Mouse (Mus musculus) kidney, postnatal 0 days (tissue): ENCODE measurements around the gene Dmtf1. TPM values are rescaled to one million over a fixed set of nuclear protein-coding genes. Genes with fewer than 3 reads are reported as not detected.

Experiments used
- ATAC-seq: fragments of 200-750 bp; cut with Nextera tagmentation; replicated peaks from 2 replicates; pipeline ENCODE4 v1.8.0; 2017; ENCODE audit warnings: low read depth, moderate number of reproducible peaks, moderate TSS enrichment, moderate library complexity; ENCODE audit not compliant: low FRiP score
- DNase-seq: peaks from one replicate; pipeline ENCODE4 v3.0.0-alpha.2; 2016; ENCODE audit warnings: low spot score
- H3K27ac ChIP-seq: fragments of 300-500 bp; sonication (generic); 2 replicates; pipeline ENCODE4 v1.5.1; 2014; ENCODE audit warnings: mild to moderate bottlenecking
- H3K27me3 ChIP-seq: fragments of 300-500 bp; sonication (generic); 2 replicates; pipeline ENCODE4 v1.6.1; 2014; ENCODE audit warnings: low read length, mixed read lengths; ENCODE audit not compliant: insufficient read depth
- H3K36me3 ChIP-seq: fragments of 300-500 bp; sonication (generic); 2 replicates; pipeline ENCODE4 v1.6.1; 2014; ENCODE audit warnings: low read length, mixed read lengths; ENCODE audit not compliant: insufficient read depth
- H3K4me1 ChIP-seq: fragments of 300-500 bp; sonication (generic); replicated peaks from 2 replicates; pipeline ENCODE4 v1.6.1; 2014; ENCODE audit warnings: antibody characterized with exemption, low read length, mixed read lengths; ENCODE audit not compliant: insufficient read depth
- H3K4me2 ChIP-seq: fragments of 300-500 bp; sonication (generic); 2 replicates; pipeline ENCODE4 v1.6.1; 2014; ENCODE audit warnings: mild to moderate bottlenecking, low read length, moderate library complexity, mixed read lengths
- H3K4me3 ChIP-seq: fragments of 300-500 bp; sonication (generic); replicated peaks from 2 replicates; pipeline ENCODE4 v1.5.1; 2014; ENCODE audit warnings: low read depth, low read length
- H3K9ac ChIP-seq: fragments of 300-500 bp; sonication (generic); 2 replicates; pipeline ENCODE4 v1.6.1; 2014; ENCODE audit warnings: low read depth, low read length
- H3K9me3 ChIP-seq: fragments of 300-500 bp; sonication (generic); replicated peaks from 2 replicates; pipeline ENCODE4 v1.6.1; 2016; ENCODE audit warnings: low read length, inconsistent platforms, mixed read lengths
- CTCF ChIP-seq: IDR thresholded peaks from 2 replicates; pipeline ENCODE4 v1.5.1; 2016; ENCODE audit warnings: antibody characterized with exemption, low read depth, mild to moderate bottlenecking, moderate library complexity
- WGBS: fragments of 180-500 bp; shearing (Covaris S2); extraction: QIAGEN DNeasy Blood & Tissue Kit; methylation state at CpG from one replicate; pipeline ENCODE4 v1.1.7; 2014; 5-methylcytosine and 5-hydroxymethylcytosine counted together
- polyA plus RNA-seq: library from polyadenylated mRNA; unstranded; fragments of >200 nt; fragmentation: Nextera tagmentation; extraction: Ambion mirVana; gene quantifications from 2 replicates; pipeline ENCODE4 v1.2.1, GENCODE M21; 2015

The Dmtf1 gene
- polyA plus RNA-seq, 1 experiment from 2014 or later = 25.1 TPM

GRCm38 (mm10) chr5:9142376-9142775 lies 19.2 kb downstream of the Dmtf1 start:
- Histone ChIP-seq H3K36me3 (peaks cover 25% of the 10 kb centered on the region), H3K9ac (no peak overlapping the region), H3K4me2 (no peak overlapping the region), H3K4me1 (no peaks in the 10 kb centered on the region), H3K4me3 (no peak overlapping the region), H3K9me3 (no peaks in the 10 kb centered on the region), H3K27ac (no peak overlapping the region), H3K27me3 (no peaks in the 10 kb centered on the region)
- TF ChIP-seq CTCF = no peak
- 90% methylated on average over 6 of the region's 6 CpGs for WGBS
- ATAC-seq (no peak), DNase-seq (no peak)

DNA sequence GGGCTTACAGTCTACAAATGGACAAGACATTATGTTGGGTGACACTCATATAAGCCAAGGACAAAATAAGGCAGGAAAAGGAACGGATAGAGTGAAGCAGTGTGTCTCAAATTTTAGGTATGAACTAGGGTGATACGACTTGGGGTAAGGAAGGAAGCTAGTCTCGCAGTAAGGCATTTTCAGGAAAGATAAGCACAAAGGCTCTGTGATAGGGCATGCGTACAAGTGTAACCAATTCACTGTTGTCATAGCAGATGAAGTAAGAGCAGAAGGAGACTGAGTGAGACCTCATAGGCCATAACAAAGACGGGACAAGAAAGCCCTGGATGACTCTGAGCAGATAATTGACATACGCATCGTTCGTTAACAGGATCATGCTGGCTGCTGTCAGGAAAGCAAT lies 20.9 kb downstream of the Dmtf1 start:
- Histone ChIP-seq H3K4me3 (no peak overlapping the region), H3K36me3 (peaks cover 21% of the 10 kb centered on the region; the same call in 1 of the 2 replicates), H3K4me2 (no peak overlapping the region), H3K9ac (no peak overlapping the region), H3K27me3 (no peaks in the 10 kb centered on the region), H3K9me3 (no peaks in the 10 kb centered on the region), H3K27ac (no peak overlapping the region), H3K4me1 (no peaks in the 10 kb centered on the region)
- WGBS = 93% methylated on average over 8 of the region's 8 CpGs
- no peak for TF ChIP-seq CTCF
- ATAC-seq = no peak
- no peak for DNase-seq

DNA sequence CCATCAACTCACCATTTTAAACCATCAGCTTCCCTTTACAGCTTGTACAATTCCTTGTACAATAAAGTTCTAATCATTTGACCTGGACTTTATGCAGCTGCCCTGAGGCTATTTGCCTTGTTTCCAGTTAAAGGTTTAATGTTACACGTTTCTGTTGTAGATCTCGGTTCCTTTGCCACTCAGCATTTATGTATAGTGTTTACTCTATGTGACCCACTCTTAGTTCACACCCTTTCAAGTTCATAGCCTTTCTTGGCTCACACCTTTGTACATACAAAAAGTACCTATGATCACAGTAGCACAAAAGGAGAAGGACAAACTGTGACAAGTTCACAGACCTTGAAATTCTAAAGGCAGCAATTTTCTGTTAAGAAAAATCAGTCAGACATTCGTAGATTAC lies 26.0 kb downstream of the Dmtf1 start:
- no peak for TF ChIP-seq CTCF
- Histone ChIP-seq H3K9ac (no peak overlapping the region), H3K36me3 (peaks cover 28% of the 10 kb centered on the region), H3K4me3 (no peak overlapping the region), H3K4me1 (no peaks in the 10 kb centered on the region), H3K9me3 (no peaks in the 10 kb centered on the region), H3K4me2 (no peak overlapping the region), H3K27me3 (no peaks in the 10 kb centered on the region), H3K27ac (no peak overlapping the region)
- ATAC-seq (no peak), DNase-seq (no peak)
- WGBS = 71% methylated on average over 3 of the region's 3 CpGs

DNA sequence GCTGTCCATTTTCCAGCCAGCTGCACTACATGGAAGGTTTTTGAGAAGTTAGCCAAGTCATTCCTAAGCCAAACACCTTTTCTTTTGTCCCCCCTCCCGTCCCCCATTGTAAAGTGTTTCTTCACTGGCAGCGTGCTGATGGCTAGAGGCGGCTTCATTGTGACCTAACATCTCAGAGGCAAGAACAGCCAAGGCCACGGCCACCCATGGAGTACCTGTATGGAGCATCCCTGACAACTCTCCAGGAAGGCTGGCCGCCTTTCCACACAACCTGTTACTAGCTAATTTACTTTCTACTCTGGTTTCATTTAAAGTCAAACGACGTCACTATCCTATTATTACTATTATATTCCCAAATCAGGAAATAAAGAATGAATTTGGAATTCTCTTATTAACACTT lies 29.8 kb downstream of the Dmtf1 start:
- no peak overlapping the region for H3K4me2 ChIP-seq
- H3K36me3 ChIP-seq = peaks cover 32% of the 10 kb centered on the region
- no peaks in the 10 kb centered on the region for H3K27me3 ChIP-seq
- H3K4me1 ChIP-seq = no peaks in the 10 kb centered on the region
- WGBS = 88% methylated on average over 7 of the region's 7 CpGs
- H3K9me3 ChIP-seq = no peaks in the 10 kb centered on the region
- TF ChIP-seq CTCF = no peak
- H3K9ac ChIP-seq = no peak overlapping the region
- no peak for DNase-seq
- no peak for ATAC-seq
- no peak overlapping the region for H3K4me3 ChIP-seq
- H3K27ac ChIP-seq = no peak overlapping the region

GRCm38 (mm10) chr5:9128566-9128965 lies 33.0 kb downstream of the Dmtf1 start:
- H3K4me1 ChIP-seq = no peaks in the 10 kb centered on the region
- no peak for TF ChIP-seq CTCF
- H3K4me3 ChIP-seq = no peak overlapping the region
- H3K27me3 ChIP-seq = no peaks in the 10 kb centered on the region
- DNase-seq (no peak), ATAC-seq (no peak)
- H3K27ac ChIP-seq = no peak overlapping the region
- H3K36me3 ChIP-seq = peaks cover 42% of the 10 kb centered on the region
- no peaks in the 10 kb centered on the region for H3K9me3 ChIP-seq
- no peak overlapping the region for H3K4me2 ChIP-seq
- H3K9ac ChIP-seq = no peak overlapping the region
- 90% methylated on average over 12 of the region's 12 CpGs for WGBS

DNA sequence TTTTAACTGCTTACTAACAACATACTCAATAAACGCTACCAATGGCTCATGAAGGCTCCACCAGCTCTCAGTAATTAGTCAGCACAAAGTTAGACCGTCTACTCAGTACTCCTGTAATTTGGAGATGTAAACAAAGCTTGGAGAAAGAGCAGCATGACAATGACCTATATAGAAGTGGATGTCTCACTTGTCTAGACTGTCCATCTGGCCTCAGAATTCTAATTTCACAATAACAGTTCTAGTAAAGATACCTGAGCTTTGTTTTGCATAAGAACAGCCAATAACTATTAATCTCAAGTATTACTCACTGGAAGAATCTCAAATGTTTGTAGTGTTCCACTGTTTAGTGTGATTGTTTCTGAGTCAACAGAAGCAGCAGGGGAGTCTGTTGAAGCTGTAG lies 37.4 kb downstream of the Dmtf1 start:
- H3K4me3 ChIP-seq = no peak overlapping the region
- no peak for DNase-seq
- ATAC-seq = no peak
- peaks cover 58% of the 10 kb centered on the region for H3K36me3 ChIP-seq
- H3K4me2 ChIP-seq = no peak overlapping the region
- no peak overlapping the region for H3K9ac ChIP-seq
- WGBS = 93% methylated on average over 2 of the region's 2 CpGs
- H3K27me3 ChIP-seq = no peaks in the 10 kb centered on the region
- TF ChIP-seq CTCF = no peak
- H3K4me1 ChIP-seq = no peaks in the 10 kb centered on the region
- H3K27ac ChIP-seq = no peak overlapping the region
- no peaks in the 10 kb centered on the region for H3K9me3 ChIP-seq

DNA sequence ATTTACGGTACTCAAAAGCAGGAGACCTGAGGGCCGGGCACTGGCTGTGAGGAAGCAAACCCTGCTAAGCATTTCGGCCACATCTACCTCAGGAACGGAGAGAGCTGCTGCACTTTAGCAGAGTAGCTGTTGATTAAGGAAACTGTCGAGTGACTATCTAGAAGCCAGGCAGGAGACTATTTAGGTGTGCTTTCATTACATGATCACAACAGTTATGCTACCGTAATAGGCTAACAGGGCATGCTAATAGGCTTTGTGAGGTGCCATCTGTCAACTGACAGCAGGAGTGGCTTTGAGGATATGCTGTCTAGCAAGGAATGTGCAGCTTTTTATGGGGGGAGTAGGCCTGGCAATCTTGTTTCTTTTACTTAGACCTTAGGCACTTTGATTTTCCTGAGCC lies 47.4 kb downstream of the Dmtf1 start:
- H3K9me3 ChIP-seq = no peaks in the 10 kb centered on the region
- no peaks in the 10 kb centered on the region for H3K4me1 ChIP-seq
- DNase-seq (no peak), ATAC-seq (no peak)
- H3K36me3 ChIP-seq = peaks cover 10% of the 10 kb centered on the region; the same call in 1 of the 2 replicates
- no peak overlapping the region for H3K9ac ChIP-seq
- no peak overlapping the region for H3K4me3 ChIP-seq
- no peak overlapping the region for H3K27ac ChIP-seq
- 48% methylated on average over 6 of the region's 6 CpGs for WGBS
- H3K27me3 ChIP-seq = no peaks in the 10 kb centered on the region
- no peak for TF ChIP-seq CTCF
- H3K4me2 ChIP-seq = no peak overlapping the region
